Mouse (Mus musculus) kidney, postnatal 14 days (tissue): ENCODE results near the gene Rcan1.
A peak's percentile ranks its signal among the peaks of the same experiment; 100 is the strongest.
"Not testable (repeated sequence)": the region's sequence is repeated elsewhere in the genome, so short reads cannot be mapped to it uniquely, and the experiment has no call there.

Experiments used
- DNase-seq: peaks from one replicate; pipeline ENCODE4 v3.0.0; 2022; ENCODE audit warnings: mixed read lengths

Gene Rcan1

GRCm38 (mm10) chr16:92433176-92433575 is 37.5 kb downstream of the Rcan1 start:
- DNase-seq = no peak

- DNase-seq = no peak
Measured at GRCm38 (mm10) chr16:92430731-92431130, 39.9 kb downstream of the Rcan1 start.

GRCm38 (mm10) chr16:92428197-92428950 is 42.3 kb downstream of the Rcan1 start:
- peak; percentile 46 for DNase-seq

- DNase-seq = no peak
Measured at GRCm38 (mm10) chr16:92426708-92427107, 44.0 kb downstream of the Rcan1 start.

- DNase-seq = no peak
Measured at GRCm38 (mm10) chr16:92425875-92426274, 44.8 kb downstream of the Rcan1 start.

- DNase-seq = peak; percentile 68
Measured at GRCm38 (mm10) chr16:92423363-92423762, 47.3 kb downstream of the Rcan1 start.

GRCm38 (mm10) chr16:92422435-92423362 is 48.0 kb downstream of the Rcan1 start:
- no peak for DNase-seq

- DNase-seq = peak; percentile 47
Measured at GRCm38 (mm10) chr16:92421147-92421934, 49.3 kb downstream of the Rcan1 start.

GRCm38 (mm10) chr16:92420641-92421040 is 50.0 kb downstream of the Rcan1 start:
- no peak for DNase-seq

GRCm38 (mm10) chr16:92419099-92419498 is 51.6 kb downstream of the Rcan1 start:
- DNase-seq = no peak

GRCm38 (mm10) chr16:92417267-92417666 is 53.4 kb downstream of the Rcan1 start:
- DNase-seq = no peak

GRCm38 (mm10) chr16:92415702-92416118 is 55.0 kb downstream of the Rcan1 start:
- DNase-seq = no peak

- not testable (repeated sequence) for DNase-seq
Measured at GRCm38 (mm10) chr16:92415038-92415437, 55.6 kb downstream of the Rcan1 start.

- DNase-seq = no peak
Measured at GRCm38 (mm10) chr16:92412888-92413287, 57.8 kb downstream of the Rcan1 start.

GRCm38 (mm10) chr16:92411981-92412706 is 58.5 kb downstream of the Rcan1 start:
- no peak for DNase-seq

GRCm38 (mm10) chr16:92410344-92410743 is 60.3 kb downstream of the Rcan1 start:
- DNase-seq = no peak

- DNase-seq = peak; percentile 74
Measured at GRCm38 (mm10) chr16:92407883-92408282, 62.8 kb downstream of the Rcan1 start.

- DNase-seq = no peak
Measured at GRCm38 (mm10) chr16:92404141-92404540, 66.5 kb downstream of the Rcan1 start.

- DNase-seq = peak; percentile 39
Measured at GRCm38 (mm10) chr16:92403069-92403468, 67.6 kb downstream of the Rcan1 start.

- no peak for DNase-seq
Measured at GRCm38 (mm10) chr16:92402216-92402615, 68.5 kb downstream of the Rcan1 start.

GRCm38 (mm10) chr16:92401206-92401605 is 69.5 kb downstream of the Rcan1 start:
- DNase-seq = no peak
